Mouse (Mus musculus) naive thymus-derived CD4-positive, alpha-beta T cell, adult 5 months (primary cell): ENCODE data around the gene Tpbpb. TPM values are rescaled to one million over a fixed set of nuclear protein-coding genes. Genes with fewer than 3 reads are reported as not detected.

Experiments
- polyA plus RNA-seq: library from polyadenylated mRNA; unstranded; fragments of 100-300 nt; shearing (Covaris generic); gene quantifications from one replicate; pipeline ENCODE4 v1.2.1, GENCODE M21; 2017

Tpbpb gene
- polyA plus RNA-seq: not detected

DNA sequence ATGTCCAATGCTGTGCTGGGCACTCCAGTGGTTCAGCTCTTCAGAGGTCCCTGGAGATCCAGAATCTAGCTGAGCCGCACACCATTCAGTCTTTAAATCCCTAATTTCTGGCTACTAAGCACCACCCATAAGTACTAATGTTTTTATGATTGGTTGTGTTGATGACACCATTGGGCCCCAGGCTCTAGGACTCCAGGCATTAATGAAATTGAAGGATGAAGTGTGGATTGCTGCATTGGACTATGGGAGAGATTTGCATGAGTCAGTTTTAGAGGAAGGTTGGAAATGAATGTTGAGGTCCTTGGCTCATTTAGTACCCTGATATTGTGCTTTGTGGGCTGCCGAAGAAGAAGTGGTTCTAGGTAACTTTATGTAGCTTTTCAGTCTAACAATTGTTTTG is at the start of gene Tpbpb:
Gene Tpbpb (minus strand): TSS at position 101 of the 400 bp plus-strand sequence.

DNA sequence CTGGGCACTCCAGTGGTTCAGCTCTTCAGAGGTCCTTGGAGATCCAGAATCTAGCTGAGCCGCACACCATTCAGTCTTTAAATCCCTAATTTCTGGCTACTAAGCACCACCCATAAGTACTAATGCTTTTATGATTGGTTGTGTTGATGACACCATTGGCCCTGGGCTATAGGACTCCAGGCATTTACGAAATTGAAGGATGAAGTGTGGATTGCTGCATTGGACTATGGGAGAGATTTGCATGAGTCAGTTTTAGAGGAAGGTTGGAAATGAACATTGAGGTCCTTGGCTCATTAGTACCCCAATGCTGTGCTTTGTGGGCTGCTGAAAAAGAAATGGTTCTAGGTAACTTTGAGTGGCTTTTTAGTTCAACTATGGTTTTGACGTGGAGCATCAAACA is 37.2 kb upstream of the Tpbpb start, which contains the start of gene Tpbpa:
Gene Tpbpa (minus strand): TSS at position 101 of the 400 bp plus-strand sequence.

DNA sequence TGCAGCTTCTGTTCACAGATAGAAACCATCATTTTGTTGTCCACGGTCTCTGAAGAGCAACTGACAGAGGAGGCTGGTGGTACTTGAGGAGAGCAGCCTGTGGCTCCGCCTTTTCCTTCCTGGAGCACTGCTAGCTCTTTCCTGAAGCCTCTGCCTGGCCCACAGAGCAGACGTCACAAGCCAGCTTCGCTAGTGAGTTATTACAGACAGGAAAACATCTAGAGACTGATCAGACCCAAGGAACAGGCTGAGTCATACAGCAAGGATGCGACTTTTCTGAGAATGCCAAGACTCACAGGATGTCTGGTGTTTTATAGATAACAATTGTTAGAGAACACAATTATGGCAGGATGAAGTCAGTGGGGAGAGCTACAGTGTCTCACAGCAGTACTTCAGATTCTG is 31.8 kb upstream of the Tpbpb start, which contains the start of the genes Gm49391 and Ctla2a:
Gene Gm49391 (minus strand): TSS at position 72 of the 402 bp plus-strand sequence.
Gene Ctla2a (minus strand): TSS at position 126 of the 402 bp plus-strand sequence.

DNA sequence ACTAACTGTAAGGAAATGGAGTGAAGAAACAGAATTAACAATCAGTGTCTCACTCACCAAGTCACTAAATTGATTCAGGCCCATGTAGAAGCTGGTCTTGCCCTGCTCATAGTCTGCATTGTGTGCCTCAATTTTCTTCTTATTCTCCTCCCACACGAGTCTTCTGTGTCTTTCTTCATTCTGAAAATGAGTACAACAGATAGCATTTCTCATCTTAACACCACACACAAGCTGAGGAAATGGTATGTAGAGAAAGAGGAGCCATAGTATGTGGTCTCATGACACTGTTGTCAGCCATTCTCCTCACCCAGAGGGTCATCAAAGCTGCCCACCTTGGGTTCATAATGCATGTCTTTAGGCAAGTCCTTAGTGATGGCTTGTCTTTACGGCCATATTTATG is 30.8 kb upstream of the Tpbpb start, which contains the start of gene Gm49393:
Gene Gm49393 (minus strand): TSS at position 101 of the 400 bp plus-strand sequence.

DNA sequence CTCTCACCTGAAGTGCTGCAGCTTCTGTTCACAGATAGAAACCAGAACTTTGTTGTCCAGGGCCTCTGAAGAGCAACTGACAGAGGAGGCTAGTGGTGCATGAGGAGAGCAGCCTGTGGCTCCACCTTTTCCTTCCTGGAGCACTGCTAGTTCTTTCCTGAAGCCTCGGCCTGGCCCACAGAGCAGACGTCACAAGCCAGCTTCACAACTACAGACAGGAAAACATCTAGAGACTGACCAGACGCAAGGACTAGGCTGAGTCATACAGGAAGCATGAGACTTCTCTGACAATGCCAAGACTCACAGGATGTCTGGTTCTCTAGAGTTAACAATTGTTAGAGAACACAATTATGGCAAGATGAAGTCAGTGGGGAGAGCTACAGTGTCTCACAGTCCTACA is 7.4 kb downstream of the Tpbpb start, which contains the start of gene Ctla2b:
Gene Ctla2b (minus strand): TSS at position 120 of the 400 bp plus-strand sequence.

DNA sequence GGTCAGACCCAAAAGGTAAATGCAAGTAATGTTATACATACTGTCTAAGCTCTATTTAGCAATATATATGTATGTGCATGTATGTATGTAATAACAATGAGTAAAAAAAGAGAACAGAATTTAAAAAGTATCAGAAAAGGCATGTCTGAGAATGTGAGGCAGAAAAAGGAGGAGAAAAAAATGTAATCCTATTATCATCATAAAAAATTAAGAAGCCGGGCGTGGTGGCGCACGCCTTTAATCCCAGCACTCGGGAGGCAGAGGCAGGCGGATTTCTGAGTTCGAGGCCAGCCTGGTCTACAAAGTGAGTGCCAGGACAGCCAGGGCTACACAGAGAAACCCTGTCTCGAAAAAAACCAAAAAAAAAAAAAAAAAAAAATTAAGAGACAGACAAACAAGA is 7.9 kb downstream of the Tpbpb start, which contains the start of gene Gm49392:
Gene Gm49392 (minus strand): TSS at position 101 of the 400 bp plus-strand sequence.

DNA sequence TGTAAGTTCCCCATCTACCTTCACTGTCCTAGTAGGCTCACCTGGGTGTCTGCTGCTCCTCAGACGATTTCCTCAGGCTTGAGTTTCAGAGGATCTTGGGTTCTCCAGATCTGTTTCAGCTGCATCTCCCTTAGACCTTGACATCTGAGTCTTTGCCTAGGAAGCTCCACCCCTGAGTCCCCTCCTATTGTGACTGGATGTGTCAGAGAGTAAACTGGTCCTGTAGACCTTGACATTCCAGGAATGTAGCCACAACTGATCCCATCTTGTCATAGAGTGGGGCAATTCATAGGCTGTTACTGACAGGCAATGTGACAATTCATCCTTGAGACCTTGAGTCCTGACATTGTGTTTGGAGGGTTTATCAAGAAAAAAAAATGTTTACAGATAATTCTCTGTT is 40.4 kb downstream of the Tpbpb start, which contains the start of gene 4930486L24Rik:
Gene 4930486L24Rik (minus strand): TSS at position 195 of the 400 bp plus-strand sequence.

Other genes starting within 250 kb of the Tpbpb start
- gene BC051665, start 118.5 kb downstream of the Tpbpb start, polyA plus RNA-seq: not detected
- gene Ctsll3, start 102.0 kb downstream of the Tpbpb start, polyA plus RNA-seq: not detected
- 2.3 TPM for gene 4930486L24Rik, start 40.4 kb downstream of the Tpbpb start, polyA plus RNA-seq
- gene Gm49392, start 8.0 kb downstream of the Tpbpb start, polyA plus RNA-seq: not detected
- gene Ctla2b, start 7.4 kb downstream of the Tpbpb start, polyA plus RNA-seq: 3.7 TPM
- not detected for gene Gm49393, start 30.7 kb upstream of the Tpbpb start, polyA plus RNA-seq
- gene Gm49391, start 31.7 kb upstream of the Tpbpb start, polyA plus RNA-seq: not detected
- 38.3 TPM for gene Ctla2a, start 31.7 kb upstream of the Tpbpb start, polyA plus RNA-seq
- gene Tpbpa, start 37.1 kb upstream of the Tpbpb start, polyA plus RNA-seq: not detected
- not detected for gene Ctsj, start 101.1 kb upstream of the Tpbpb start, polyA plus RNA-seq
- not detected for gene Ctsq, start 135.8 kb upstream of the Tpbpb start, polyA plus RNA-seq